Mouse (Mus musculus) midbrain, embryonic 10.5 days (tissue): ENCODE measurements around the gene Yipf6. TPM values are rescaled to one million over a fixed set of nuclear protein-coding genes. Genes with fewer than 3 reads are reported as not detected.

ENCODE experiments used
- DNase-seq: peaks from one replicate; pipeline ENCODE4 v3.0.0-alpha.2; 2017; ENCODE audit warnings: low spot score
- H3K27ac ChIP-seq: fragments of 300-500 bp; sonication (generic); replicated peaks from 2 replicates; pipeline ENCODE4 v1.5.1; 2016; ENCODE audit warnings: mild to moderate bottlenecking
- H3K27me3 ChIP-seq: fragments of 300-500 bp; sonication (generic); 2 replicates; pipeline ENCODE4 v1.6.1; 2016; ENCODE audit warnings: low read depth, mild to moderate bottlenecking; ENCODE audit not compliant: poor library complexity, severe bottlenecking
- H3K36me3 ChIP-seq: fragments of 300-500 bp; sonication (generic); 2 replicates; pipeline ENCODE4 v1.6.1; 2016; ENCODE audit warnings: mild to moderate bottlenecking, moderate library complexity
- H3K4me1 ChIP-seq: fragments of 300-500 bp; sonication (generic); 2 replicates; pipeline ENCODE4 v1.6.1; 2016
- H3K4me3 ChIP-seq: fragments of 300-500 bp; sonication (generic); 2 replicates; pipeline ENCODE4 v1.5.1; 2016; ENCODE audit warnings: mild to moderate bottlenecking, moderate library complexity
- H3K9me3 ChIP-seq: fragments of 300-500 bp; sonication (generic); replicated peaks from 2 replicates; pipeline ENCODE4 v1.6.1; 2016; ENCODE audit warnings: mild to moderate bottlenecking
- WGBS: fragments of 180-500 bp; shearing (Covaris S2); methylation state at CpG from one replicate; pipeline ENCODE4 v1.1.7; 2016; 5-methylcytosine and 5-hydroxymethylcytosine counted together
- polyA plus RNA-seq: library from polyadenylated mRNA; unstranded; fragments of >200 nt; fragmentation: Nextera tagmentation; extraction: Ambion mirVana; gene quantifications from 2 replicates; pipeline ENCODE4 v1.2.1, GENCODE M21; 2016

The Yipf6 gene
- 18.2 and 20.7 TPM in 2 replicates for polyA plus RNA-seq

- Histone ChIP-seq H3K27me3 (peaks cover 23% of the 10 kb centered on the region), H3K36me3 (0 out of 2 replicates have a peak, but pooled peaks cover 4% of the 10 kb centered on the region), H3K4me3 (peak within 1 kb of the TSS; percentile 66), H3K4me1 (peaks cover 8% of the 10 kb centered on the region), H3K27ac (peak within 1 kb of the TSS; percentile 85), H3K9me3 (no peaks in the 10 kb centered on the region; the same call in 1 of the 2 replicates)
- 79% methylated on average over 3 of the region's 3 CpGs for WGBS
- no peak for DNase-seq
These were observed at the start of gene Yipf6 for GRCm38 (mm10) chrX:98936101-98936500. Gene Yipf6, plus strand, starts transcription at chrX:98936316.

DNA sequence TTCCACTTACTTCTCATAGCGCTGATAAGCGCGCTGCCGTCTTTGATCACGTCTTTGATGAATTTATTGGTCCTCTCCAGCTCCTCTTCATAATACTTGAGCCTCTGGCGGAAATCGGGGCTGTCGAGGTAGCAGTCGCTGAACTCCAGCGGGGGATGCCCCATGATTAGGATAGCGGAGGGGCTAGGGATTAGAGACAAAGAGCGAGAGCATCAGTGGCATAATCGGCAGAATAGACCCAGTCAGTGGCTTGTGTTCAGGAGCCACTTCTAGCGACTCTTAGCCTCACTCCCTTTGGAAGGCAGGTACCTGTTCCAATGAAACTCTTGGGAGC lies 46.1 kb upstream of the Yipf6 start:
- H3K36me3 ChIP-seq, result no peaks in the 10 kb centered on the region
- H3K9me3 ChIP-seq, result no peaks in the 10 kb centered on the region
- H3K27me3 ChIP-seq, result peaks cover 55% of the 10 kb centered on the region
- 0 out of 2 replicates have a peak, but pooled peaks cover 6% of the 10 kb centered on the region for H3K4me1 ChIP-seq
- WGBS, result 21% methylated on average over 14 of the region's 14 CpGs
- no peak for DNase-seq
- peak overlapping the region; percentile 87 for H3K27ac ChIP-seq
- H3K4me3 ChIP-seq, result peak overlapping the region; percentile 64

DNA sequence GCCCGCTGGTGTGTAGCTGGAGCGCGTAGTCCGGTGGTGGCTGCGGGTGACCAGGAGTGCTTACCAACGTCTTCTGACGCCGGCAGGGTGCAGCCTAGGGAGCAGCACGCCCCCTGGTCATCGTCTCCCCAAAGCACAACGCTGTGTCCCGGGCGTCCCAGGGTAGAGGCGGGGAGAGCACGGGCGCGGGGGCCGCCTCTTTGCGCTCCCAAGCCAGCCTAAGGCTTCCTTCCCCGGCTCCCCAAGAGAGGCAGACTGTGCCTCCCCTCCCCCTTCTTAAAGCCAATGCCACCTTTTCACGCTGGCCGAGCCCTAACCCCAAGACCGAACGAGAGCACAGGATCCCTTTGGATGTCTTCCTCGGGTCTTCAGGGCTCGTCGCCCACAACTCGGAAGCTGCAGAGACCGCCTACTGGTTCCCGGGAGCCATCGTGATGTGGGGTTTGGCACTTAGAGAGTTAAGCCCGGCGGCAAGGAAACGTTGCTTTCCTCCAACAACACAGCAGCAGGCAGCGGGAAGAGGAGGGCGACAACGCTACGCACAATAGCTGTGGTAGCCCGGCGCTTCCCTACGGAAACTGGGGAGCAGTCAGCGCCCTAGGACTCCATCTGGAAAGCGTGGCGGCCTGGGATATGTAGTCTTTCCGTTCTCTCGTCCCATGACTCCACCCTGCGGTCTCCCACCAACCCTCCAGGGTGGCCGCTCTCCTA lies 45.6 kb upstream of the Yipf6 start, which contains the start of gene Ophn1:
TSS of gene Ophn1 (minus strand) at position 620 of the 711 bp plus-strand sequence.
- H3K27ac ChIP-seq, result peak within 1 kb of the TSS; percentile 87
- WGBS, result 13% methylated on average over 48 of the region's 48 CpGs
- H3K36me3 ChIP-seq, result no peaks in the 10 kb centered on the region
- peak within 1 kb of the TSS; percentile 64 for H3K4me3 ChIP-seq
- 0 out of 2 replicates have a peak, but pooled peaks cover 6% of the 10 kb centered on the region for H3K4me1 ChIP-seq
- H3K9me3 ChIP-seq, result no peaks in the 10 kb centered on the region
- peaks cover 49% of the 10 kb centered on the region for H3K27me3 ChIP-seq
- peak; percentile 61 for DNase-seq

DNA sequence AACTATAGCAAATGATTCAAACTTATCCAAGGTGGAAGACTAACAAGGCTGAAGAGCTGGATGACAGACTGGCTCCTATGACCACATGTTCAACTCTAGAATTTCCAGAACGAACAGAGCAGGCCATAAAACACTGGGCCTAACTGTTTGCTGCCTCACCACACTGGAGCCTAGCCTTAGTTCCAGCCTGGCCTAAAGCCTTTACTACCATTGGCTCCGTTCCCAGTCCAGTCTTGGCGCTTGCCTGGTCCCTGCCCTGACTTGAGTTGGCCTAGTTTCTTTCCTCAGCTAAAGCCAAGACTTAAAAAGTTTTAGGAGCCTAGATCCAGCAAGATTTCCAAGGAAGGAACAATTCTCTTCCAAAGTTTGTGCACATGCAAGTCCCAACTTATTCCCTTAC lies 37.8 kb upstream of the Yipf6 start:
- 83% methylated on average over 3 of the region's 3 CpGs for WGBS
- Histone ChIP-seq H3K27ac (no peak overlapping the region), H3K4me1 (no peaks in the 10 kb centered on the region), H3K27me3 (peaks cover 8% of the 10 kb centered on the region; the same call in 1 of the 2 replicates), H3K9me3 (no peaks in the 10 kb centered on the region), H3K4me3 (no peak overlapping the region), H3K36me3 (no peaks in the 10 kb centered on the region)
- DNase-seq, result no peak

DNA sequence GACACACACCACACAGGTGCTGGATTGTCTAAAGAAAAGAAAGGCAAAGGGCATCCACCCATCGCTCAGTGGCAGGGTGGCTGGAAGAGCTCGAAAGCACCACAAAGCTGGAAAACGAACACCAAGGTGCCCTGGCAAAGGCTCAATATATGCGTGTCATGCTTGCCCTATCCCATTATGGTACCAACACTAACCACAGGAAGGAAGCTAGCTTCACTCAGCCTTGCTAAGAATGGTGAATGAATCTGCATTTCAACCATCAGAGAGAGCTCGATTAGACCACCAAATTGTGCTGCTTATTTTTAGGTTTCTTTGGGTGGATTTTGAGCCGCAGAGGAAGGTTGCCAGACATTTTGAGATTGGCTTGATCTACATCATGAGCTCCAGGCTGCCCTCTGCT lies 31.9 kb upstream of the Yipf6 start:
- no peak for DNase-seq
- 88% methylated on average over 6 of the region's 6 CpGs for WGBS
- no peaks in the 10 kb centered on the region for H3K36me3 ChIP-seq
- H3K4me3 ChIP-seq, result no peak overlapping the region
- H3K27ac ChIP-seq, result no peak overlapping the region
- H3K4me1 ChIP-seq, result no peaks in the 10 kb centered on the region
- no peaks in the 10 kb centered on the region for H3K9me3 ChIP-seq
- H3K27me3 ChIP-seq, result peaks cover 19% of the 10 kb centered on the region; the same call in 1 of the 2 replicates

GRCm38 (mm10) chrX:98908910-98909309 lies 27.2 kb upstream of the Yipf6 start:
- H3K27ac ChIP-seq, result no peak overlapping the region
- H3K4me3 ChIP-seq, result no peak overlapping the region
- no peaks in the 10 kb centered on the region for H3K4me1 ChIP-seq
- H3K27me3 ChIP-seq, result peaks cover 19% of the 10 kb centered on the region; the same call in 1 of the 2 replicates
- WGBS, result 62% methylated on average over 1 of the region's 1 CpGs
- H3K9me3 ChIP-seq, result no peaks in the 10 kb centered on the region
- no peak for DNase-seq
- H3K36me3 ChIP-seq, result no peaks in the 10 kb centered on the region

GRCm38 (mm10) chrX:98919423-98919822 lies 16.7 kb upstream of the Yipf6 start:
- peaks cover 38% of the 10 kb centered on the region for H3K27me3 ChIP-seq
- no peaks in the 10 kb centered on the region for H3K36me3 ChIP-seq
- 0 out of 2 replicates have a peak, but pooled peaks cover 5% of the 10 kb centered on the region for H3K4me1 ChIP-seq
- 30% methylated on average over 6 of the region's 6 CpGs for WGBS
- DNase-seq, result no peak
- H3K9me3 ChIP-seq, result no peaks in the 10 kb centered on the region
- H3K4me3 ChIP-seq, result no peak overlapping the region
- H3K27ac ChIP-seq, result no peak overlapping the region

DNA sequence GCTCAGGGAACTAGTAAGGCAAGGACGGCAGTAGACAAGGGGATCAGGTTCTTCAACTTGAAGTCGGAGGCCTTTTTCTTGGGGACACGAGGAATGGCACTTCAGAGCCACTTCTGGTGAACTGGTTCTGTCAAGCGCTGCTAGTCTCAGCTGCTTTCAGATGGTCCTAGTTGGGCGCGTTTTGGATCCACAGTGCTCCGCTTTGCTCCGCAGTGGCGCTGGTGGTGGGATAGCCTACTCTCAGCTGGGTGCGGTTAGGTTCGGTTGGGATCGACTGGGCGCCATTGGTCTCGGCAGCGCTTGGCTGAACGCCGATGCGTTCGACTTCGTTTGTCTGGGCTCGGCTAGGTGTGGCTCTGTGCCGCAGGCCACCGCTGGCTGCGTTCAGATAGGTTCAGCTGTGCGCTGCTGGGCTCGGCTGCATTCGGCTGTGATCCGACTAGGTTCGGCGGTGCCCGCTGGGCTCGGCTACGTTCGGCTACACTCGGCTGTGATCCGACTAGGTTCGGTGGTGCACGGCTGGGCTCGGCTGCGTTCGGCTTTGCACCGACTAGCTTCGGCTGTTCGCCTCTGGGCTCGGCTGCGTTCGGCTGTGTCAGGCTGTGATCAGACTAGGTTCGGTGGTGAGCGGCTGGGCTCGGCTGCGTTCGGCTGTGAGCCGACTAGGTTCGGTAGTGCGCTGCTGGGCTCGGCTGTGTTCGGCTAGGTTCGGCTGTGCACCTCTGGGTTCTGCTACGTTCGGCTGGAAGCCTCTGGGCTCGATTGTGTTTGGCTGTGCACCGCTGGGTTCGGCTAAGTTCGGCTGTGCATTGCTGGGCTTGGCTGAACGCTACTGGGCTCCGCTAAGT lies 815 bp downstream of the Yipf6 start:
- Histone ChIP-seq H3K36me3 (0 out of 2 replicates have a peak, but pooled peaks cover 4% of the 10 kb centered on the region), H3K27me3 (peaks cover 18% of the 10 kb centered on the region), H3K9me3 (no peaks in the 10 kb centered on the region; the same call in 1 of the 2 replicates), H3K27ac (peak overlapping the region; percentile 85), H3K4me1 (peaks cover 8% of the 10 kb centered on the region), H3K4me3 (peak overlapping the region; percentile 66)
- DNase-seq, result peak; percentile 90
- WGBS, result 21% methylated on average over 66 of the region's 66 CpGs

DNA sequence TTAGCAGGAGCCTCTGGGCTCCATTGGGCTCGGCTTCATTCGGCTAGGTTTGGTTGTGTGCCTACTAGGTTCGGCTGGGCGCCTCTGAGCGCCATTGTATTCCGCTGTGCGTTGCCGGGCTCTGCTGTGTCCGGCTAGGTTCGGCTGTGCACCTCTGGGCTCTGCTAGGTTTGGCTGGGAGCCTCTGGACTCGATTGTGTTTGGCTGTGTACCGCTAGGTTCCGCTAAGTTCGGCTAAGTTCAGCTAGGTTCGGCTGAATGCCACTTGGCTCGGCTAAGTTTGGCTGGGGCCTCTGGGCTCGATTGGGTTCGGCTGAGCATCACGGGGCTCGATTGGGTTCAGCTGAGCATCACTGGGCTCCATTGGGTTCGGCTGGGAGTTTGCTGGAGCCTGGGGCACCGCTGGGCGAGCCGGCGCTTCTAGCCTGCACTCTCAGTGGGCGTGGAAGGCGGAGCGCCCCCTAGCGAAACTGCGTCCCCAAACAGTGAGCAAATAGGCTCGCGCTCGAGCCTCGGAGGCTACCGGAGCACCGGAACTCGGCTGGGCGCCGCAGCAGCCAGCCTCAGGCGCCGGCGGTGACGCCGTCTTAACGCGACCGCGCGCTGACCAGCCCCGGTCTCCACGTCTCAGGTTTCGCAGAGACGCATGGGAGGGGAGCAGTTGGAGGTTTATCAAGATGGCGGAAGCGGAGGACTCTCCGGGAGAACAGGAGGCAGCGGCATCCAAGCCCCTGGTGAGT lies 1.6 kb downstream of the Yipf6 start:
- Histone ChIP-seq H3K4me3 (peak overlapping the region; percentile 66), H3K36me3 (0 out of 2 replicates have a peak, but pooled peaks cover 4% of the 10 kb centered on the region), H3K27me3 (peaks cover 15% of the 10 kb centered on the region), H3K9me3 (no peaks in the 10 kb centered on the region; the same call in 1 of the 2 replicates), H3K4me1 (peaks cover 8% of the 10 kb centered on the region), H3K27ac (peak overlapping the region; percentile 85)
- DNase-seq, result peak; percentile 92
- 23% methylated on average over 57 of the region's 57 CpGs for WGBS

DNA sequence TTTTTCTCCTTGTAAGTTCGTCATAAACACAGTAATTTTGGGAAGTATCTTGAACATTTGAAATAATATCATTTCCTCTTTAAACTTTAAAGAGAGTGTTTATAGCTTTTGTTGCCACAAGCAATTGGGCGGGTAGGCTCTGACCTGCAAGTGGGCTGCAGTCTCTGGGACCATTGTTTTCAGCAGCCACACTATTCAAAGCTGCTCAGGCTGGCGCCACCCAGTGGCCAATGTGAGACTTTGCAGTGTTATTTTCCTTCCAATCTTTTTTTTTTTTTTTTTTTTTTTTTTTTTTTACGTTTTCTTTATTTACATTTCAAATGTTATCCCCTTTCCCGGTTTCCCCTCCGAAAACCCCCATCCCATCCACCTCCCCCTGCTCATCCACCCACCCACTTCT lies 17.8 kb downstream of the Yipf6 start:
- Histone ChIP-seq H3K4me3 (no peak overlapping the region), H3K27ac (no peak overlapping the region), H3K4me1 (no peaks in the 10 kb centered on the region), H3K36me3 (no peaks in the 10 kb centered on the region), H3K27me3 (peaks cover 25% of the 10 kb centered on the region), H3K9me3 (no peaks in the 10 kb centered on the region)
- peak; percentile 45 for DNase-seq
- 25% methylated on average over 6 of the region's 6 CpGs for WGBS

DNA sequence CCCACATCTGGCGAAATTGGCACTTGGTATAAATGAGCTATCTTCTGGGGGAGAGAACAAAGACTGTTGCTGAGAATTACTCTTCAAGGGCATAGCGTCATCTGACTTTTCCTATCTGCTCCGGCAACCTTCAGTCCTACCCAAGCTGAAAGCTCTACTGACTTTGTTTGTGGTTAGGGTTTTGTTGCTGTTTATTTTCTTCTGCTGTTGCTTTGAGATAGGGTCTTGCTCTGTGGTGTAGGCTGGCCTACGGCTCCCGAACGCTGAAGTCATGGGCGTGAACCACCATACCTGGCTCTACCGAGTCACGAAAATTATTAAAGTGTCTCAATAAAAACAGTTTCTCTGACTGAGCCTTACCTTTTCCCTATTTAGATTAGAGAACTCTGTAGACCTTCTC lies 22.2 kb downstream of the Yipf6 start:
- Histone ChIP-seq H3K36me3 (no peaks in the 10 kb centered on the region), H3K4me1 (no peaks in the 10 kb centered on the region), H3K27me3 (peaks cover 47% of the 10 kb centered on the region), H3K4me3 (no peak overlapping the region), H3K9me3 (no peaks in the 10 kb centered on the region), H3K27ac (no peak overlapping the region)
- DNase-seq, result no peak
- WGBS, result 87% methylated on average over 9 of the region's 9 CpGs

GRCm38 (mm10) chrX:98959050-98959449 lies 22.9 kb downstream of the Yipf6 start:
- no peaks in the 10 kb centered on the region for H3K36me3 ChIP-seq
- WGBS, result 81% methylated on average over 4 of the region's 4 CpGs
- no peak for DNase-seq
- H3K9me3 ChIP-seq, result no peaks in the 10 kb centered on the region
- no peak overlapping the region for H3K4me3 ChIP-seq
- H3K27me3 ChIP-seq, result peaks cover 47% of the 10 kb centered on the region
- no peaks in the 10 kb centered on the region for H3K4me1 ChIP-seq
- H3K27ac ChIP-seq, result no peak overlapping the region
